Mouse (Mus musculus): ENCODE measurements around the gene Gbp3.

DNA sequence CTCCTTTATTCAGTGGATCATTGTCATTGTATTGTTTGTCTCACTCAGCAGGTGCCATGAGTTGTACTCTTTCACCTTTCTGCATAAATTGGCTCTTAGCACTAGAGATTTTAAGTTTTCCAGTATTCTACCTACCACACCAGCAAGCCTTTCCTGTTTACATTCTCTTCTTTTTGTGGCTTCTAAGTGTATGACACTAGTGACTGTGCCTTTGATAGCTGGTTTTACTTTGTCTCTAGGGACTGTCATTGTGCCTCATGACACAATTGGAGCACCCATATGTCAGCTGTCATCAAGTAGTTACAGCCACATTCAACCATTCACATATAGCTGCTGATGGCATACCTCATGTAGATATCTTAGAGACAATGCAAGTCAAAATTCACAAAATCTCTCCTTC lies 41.8 kb downstream of the Gbp3 start:
- no peak for TF ChIP-seq POLR2A (IDR thresholded peaks at IDR 0.05; ENCODE audit: low read depth, low read length)
- TF ChIP-seq CTCF (conservative IDR thresholded peaks at IDR 0.05; ENCODE audit: insufficient read depth, insufficient read length, low read depth, low read length) = no peak
